Mouse (Mus musculus): ENCODE measurements around the gene Mea1. TPM values are rescaled to one million over a fixed set of nuclear protein-coding genes. Genes with fewer than 3 reads are reported as not detected.
A peak's percentile ranks its signal among the peaks of the same experiment; 100 is the strongest.

The Mea1 gene
- total and polyA plus RNA-seq, 2 experiments from 2014 or later, result 44.0 to 101 TPM

- no peak for DNase-seq (ENCODE audit: low spot score)
- Histone ChIP-seq H3K9ac (replicated peaks; ENCODE audit: low read depth, low read length) (no peak overlapping the region), H3K4me2 (ENCODE audit: low read depth, low read length) (no peak overlapping the region), H3K27ac (ENCODE audit: low read depth) (no peak overlapping the region), H3K9me3 (replicated peaks; ENCODE audit: control insufficient read depth, low read length) (no peaks in the 10 kb centered on the region), H3K4me3 (ENCODE audit: low read depth, low read length) (no peak overlapping the region), H3K36me3 (replicated peaks; ENCODE audit: control insufficient read depth, insufficient read depth, low read length) (peaks cover 19% of the 10 kb centered on the region), H3K27me3 (ENCODE audit: control insufficient read depth, insufficient read depth, low read length) (no peaks in the 10 kb centered on the region), H3K4me1 (ENCODE audit: control insufficient read depth, insufficient read depth) (peaks cover 31% of the 10 kb centered on the region)
- TF ChIP-seq CTCF (IDR thresholded peaks at IDR 0.05; ENCODE audit: low read depth) (no peak), EP300 (IDR thresholded peaks at IDR 0.05; ENCODE audit: low read depth) (no peak)
- 73% methylated on average over 9 of the region's 9 CpGs for WGBS
- ATAC-seq (ENCODE audit: insufficient read depth, low read depth), result no peak
Measured at GRCm38 (mm10) chr17:46648436-46648835, 30.2 kb upstream of the Mea1 start.

GRCm38 (mm10) chr17:46649811-46650210, 28.8 kb upstream of the Mea1 start:
- no peak for ATAC-seq (ENCODE audit: insufficient read depth, low read depth)
- TF ChIP-seq CTCF (IDR thresholded peaks at IDR 0.05; ENCODE audit: low read depth) (no peak), EP300 (IDR thresholded peaks at IDR 0.05; ENCODE audit: low read depth) (no peak)
- peak overlapping the region; percentile 89 for H3K4me2 ChIP-seq (ENCODE audit: low read depth, low read length)
- no peak for DNase-seq (ENCODE audit: low spot score)
- peak overlapping the region; percentile 80 for H3K9ac ChIP-seq (replicated peaks; ENCODE audit: low read depth, low read length)
- 22% methylated on average over 15 of the region's 15 CpGs for WGBS
- peak overlapping the region; percentile 73 for H3K4me3 ChIP-seq (ENCODE audit: low read depth, low read length)
- H3K27ac ChIP-seq (ENCODE audit: low read depth), result peak overlapping the region; percentile 95
- H3K36me3 ChIP-seq (replicated peaks; ENCODE audit: control insufficient read depth, insufficient read depth, low read length), result peaks cover 31% of the 10 kb centered on the region
- no peaks in the 10 kb centered on the region for H3K27me3 ChIP-seq (ENCODE audit: control insufficient read depth, insufficient read depth, low read length)
- H3K4me1 ChIP-seq (ENCODE audit: control insufficient read depth, insufficient read depth), result peaks cover 27% of the 10 kb centered on the region
- no peaks in the 10 kb centered on the region for H3K9me3 ChIP-seq (replicated peaks; ENCODE audit: control insufficient read depth, low read length)

GRCm38 (mm10) chr17:46650232-46651031, 28.2 kb upstream of the Mea1 start, which contains the start of gene Cul7:
TSS of gene Cul7 (plus strand) at chr17:46650337.
- H3K36me3 ChIP-seq (replicated peaks; ENCODE audit: control insufficient read depth, insufficient read depth, low read length), result peaks cover 33% of the 10 kb centered on the region

GRCm38 (mm10) chr17:46651292-46651691, 27.3 kb upstream of the Mea1 start:
- ATAC-seq (ENCODE audit: insufficient read depth, low read depth) (no peak), DNase-seq (ENCODE audit: low spot score) (no peak)
- Histone ChIP-seq H3K9ac (replicated peaks; ENCODE audit: low read depth, low read length) (peak overlapping the region; percentile 80), H3K4me3 (ENCODE audit: low read depth, low read length) (peak overlapping the region; percentile 73), H3K4me2 (ENCODE audit: low read depth, low read length) (peak overlapping the region; percentile 89), H3K4me1 (ENCODE audit: control insufficient read depth, insufficient read depth) (peaks cover 24% of the 10 kb centered on the region), H3K36me3 (replicated peaks; ENCODE audit: control insufficient read depth, insufficient read depth, low read length) (peaks cover 41% of the 10 kb centered on the region), H3K27ac (ENCODE audit: low read depth) (peak overlapping the region; percentile 95), H3K27me3 (ENCODE audit: control insufficient read depth, insufficient read depth, low read length) (no peaks in the 10 kb centered on the region), H3K9me3 (replicated peaks; ENCODE audit: control insufficient read depth, low read length) (no peaks in the 10 kb centered on the region)
- no peak for TF ChIP-seq CTCF (IDR thresholded peaks at IDR 0.05; ENCODE audit: low read depth)
- TF ChIP-seq EP300 (IDR thresholded peaks at IDR 0.05; ENCODE audit: low read depth), result no peak
- WGBS, result 61% methylated on average over 17 of the region's 17 CpGs

More at GRCm38 (mm10) chr17:46650232-46651031, 28.2 kb upstream of the Mea1 start, which contains the start of gene Cul7:
- TF ChIP-seq CTCF (IDR thresholded peaks at IDR 0.05; ENCODE audit: low read depth) (no peak), EP300 (IDR thresholded peaks at IDR 0.05; ENCODE audit: low read depth) (peak; percentile 71)
- peak within 1 kb of the TSS; percentile 80 for H3K9ac ChIP-seq (replicated peaks; ENCODE audit: low read depth, low read length)
- H3K27me3 ChIP-seq (ENCODE audit: control insufficient read depth, insufficient read depth, low read length), result no peaks in the 10 kb centered on the region
- DNase-seq (ENCODE audit: low spot score) (peak; percentile 98), ATAC-seq (ENCODE audit: insufficient read depth, low read depth) (peak; percentile 90)
- peak within 1 kb of the TSS; percentile 73 for H3K4me3 ChIP-seq (ENCODE audit: low read depth, low read length)
- H3K4me2 ChIP-seq (ENCODE audit: low read depth, low read length), result peak within 1 kb of the TSS; percentile 89
- peak within 1 kb of the TSS; percentile 95 for H3K27ac ChIP-seq (ENCODE audit: low read depth)
- no peaks in the 10 kb centered on the region for H3K9me3 ChIP-seq (replicated peaks; ENCODE audit: control insufficient read depth, low read length)
- under 1% methylated on average over 55 of the region's 58 CpGs for WGBS
- peaks cover 24% of the 10 kb centered on the region for H3K4me1 ChIP-seq (ENCODE audit: control insufficient read depth, insufficient read depth)

GRCm38 (mm10) chr17:46651755-46652547, 26.6 kb upstream of the Mea1 start:
- ATAC-seq (ENCODE audit: insufficient read depth, low read depth) (no peak), DNase-seq (ENCODE audit: low spot score) (no peak)
- no peaks in the 10 kb centered on the region for H3K9me3 ChIP-seq (replicated peaks; ENCODE audit: control insufficient read depth, low read length)
- no peaks in the 10 kb centered on the region for H3K27me3 ChIP-seq (ENCODE audit: control insufficient read depth, insufficient read depth, low read length)
- no peak for TF ChIP-seq CTCF (IDR thresholded peaks at IDR 0.05; ENCODE audit: low read depth)
- TF ChIP-seq EP300 (IDR thresholded peaks at IDR 0.05; ENCODE audit: low read depth), result no peak
- H3K4me3 ChIP-seq (ENCODE audit: low read depth, low read length), result peak overlapping the region; percentile 73
- peaks cover 46% of the 10 kb centered on the region for H3K36me3 ChIP-seq (replicated peaks; ENCODE audit: control insufficient read depth, insufficient read depth, low read length)
- peak overlapping the region; percentile 80 for H3K9ac ChIP-seq (replicated peaks; ENCODE audit: low read depth, low read length)
- peaks cover 20% of the 10 kb centered on the region for H3K4me1 ChIP-seq (ENCODE audit: control insufficient read depth, insufficient read depth)
- H3K4me2 ChIP-seq (ENCODE audit: low read depth, low read length), result peak overlapping the region; percentile 89
- H3K27ac ChIP-seq (ENCODE audit: low read depth), result peak overlapping the region; percentile 95; the same call in 1 of the 2 replicates
- WGBS, result 49% methylated on average over 20 of the region's 20 CpGs

Data from heart, postnatal 0 days (tissue).